ENCODE assay signal across 20 mouse cellular contexts in genomic region chr2:50822738-50823137, GRCm38 (mm10).
"Had no signal": no experiment of that assay in that cellular context is flagged by ENCODE, and none has a peak within 500 bp of the region (broad histone marks: within the 10 kb centered on the region; RNA-seq: fewer than 3 reads in every experiment).

No protein-coding gene starts in this region.

- H3K4me3 ChIP-seq: midbrain, embryonic 10.5 days; midbrain, embryonic 13.5 days; midbrain, embryonic 15.5 days; myocyte; neural tube, embryonic 13.5 days; neural tube, embryonic 15.5 days had no signal

- H3K27me3 ChIP-seq: midbrain, embryonic 13.5 days; midbrain, embryonic 15.5 days; neural tube, embryonic 13.5 days; neural tube, embryonic 15.5 days had no signal

- H3K9ac ChIP-seq: liver, embryonic 14.5 days; midbrain, embryonic 13.5 days; midbrain, embryonic 15.5 days; neural tube, embryonic 13.5 days; neural tube, embryonic 15.5 days had no signal

- ATAC-seq: lung, postnatal 0 days; midbrain, embryonic 13.5 days; midbrain, embryonic 15.5 days had no signal

- DNase-seq: lung, adult 18-20 months; lung, postnatal 14 days; lung, postnatal 4 days; retina, postnatal 1 day; right cerebral cortex, adult 18-20 months; right cerebral cortex, postnatal 25 days; right cerebral cortex, postnatal 4 days; spleen, adult 18-20 months; thymus, adult 18-20 months; thymus, postnatal 14 days; thymus, postnatal 36 days had no signal

- H3K4me2 ChIP-seq: liver, embryonic 11.5 days; midbrain, embryonic 13.5 days; midbrain, embryonic 15.5 days; neural tube, embryonic 13.5 days; neural tube, embryonic 15.5 days had no signal

- H3K9me3 ChIP-seq: midbrain, embryonic 10.5 days; midbrain, embryonic 13.5 days; midbrain, embryonic 15.5 days; neural tube, embryonic 13.5 days; neural tube, embryonic 15.5 days had no signal

- H3K4me1 ChIP-seq: midbrain, embryonic 10.5 days; midbrain, embryonic 13.5 days; midbrain, embryonic 15.5 days; neural tube, embryonic 15.5 days had no signal

- H3K36me3 ChIP-seq: midbrain, embryonic 10.5 days; midbrain, embryonic 13.5 days; midbrain, embryonic 15.5 days; neural tube, embryonic 13.5 days; neural tube, embryonic 15.5 days had no signal

- H3K27ac ChIP-seq: liver, embryonic 14.5 days; midbrain, embryonic 10.5 days; midbrain, embryonic 13.5 days; midbrain, embryonic 15.5 days; neural tube, embryonic 13.5 days; neural tube, embryonic 15.5 days had no signal
